Mouse (Mus musculus) cerebellum, postnatal 36 days (tissue): ENCODE measurements at regions not wholly inside any gene's neighbourhood (a gene's known extent, or its start where the extent isn't known, plus 50 kb on each side); places are given as distances from the start of the nearest gene placed in this dataset.
"Not testable (repeated sequence)": the region's sequence is repeated elsewhere in the genome, so short reads cannot be mapped to it uniquely, and the experiment has no call there.

Experiments
- DNase-seq, 2 experiments: peaks; one replicate each; pipeline ENCODE4 v3.0.0; 2021 to 2022; ENCODE audit warnings: mixed read lengths in 2 of 2

DNA sequence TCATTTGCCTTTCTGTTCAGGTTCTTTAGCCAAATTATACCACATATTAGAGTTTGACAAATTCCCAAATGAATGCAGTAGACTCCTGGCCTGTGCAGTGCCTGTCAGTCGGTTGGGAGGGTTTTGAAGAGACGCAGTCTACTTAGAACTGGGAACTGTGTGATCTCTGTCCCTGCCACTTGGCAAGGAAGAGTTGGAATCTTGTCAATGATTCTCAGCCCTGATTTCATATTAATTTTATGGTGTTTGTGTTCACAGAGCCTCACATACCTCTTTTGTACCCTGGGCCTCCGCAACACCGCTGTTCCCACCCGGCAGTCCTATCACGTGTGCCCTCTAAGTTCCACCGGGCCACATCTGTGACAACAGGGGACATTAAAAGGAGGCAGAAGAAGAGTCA, 149.8 kb upstream of the Ddhd1 start:
- no peak for DNase-seq

DNA sequence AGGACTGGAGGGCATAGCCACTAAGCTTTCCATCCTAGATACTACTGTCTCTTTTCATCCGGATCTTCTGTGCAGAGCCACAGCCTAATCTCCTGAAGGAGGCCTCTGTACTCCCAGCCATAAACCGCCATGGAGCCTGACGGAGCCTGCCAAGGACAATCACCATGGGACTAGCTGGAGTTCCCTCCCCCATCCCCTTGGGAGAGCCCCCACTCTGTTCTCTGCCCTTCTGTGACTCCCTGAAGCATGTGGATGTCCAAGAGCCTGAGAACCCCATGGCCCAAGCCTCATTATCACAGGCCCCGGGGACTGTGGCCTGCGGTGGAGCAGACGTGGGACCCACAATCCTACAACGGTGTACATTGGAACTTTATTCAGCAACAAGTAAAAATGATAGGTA, 151.5 kb upstream of the Ddhd1 start:
- DNase-seq: no peak

DNA sequence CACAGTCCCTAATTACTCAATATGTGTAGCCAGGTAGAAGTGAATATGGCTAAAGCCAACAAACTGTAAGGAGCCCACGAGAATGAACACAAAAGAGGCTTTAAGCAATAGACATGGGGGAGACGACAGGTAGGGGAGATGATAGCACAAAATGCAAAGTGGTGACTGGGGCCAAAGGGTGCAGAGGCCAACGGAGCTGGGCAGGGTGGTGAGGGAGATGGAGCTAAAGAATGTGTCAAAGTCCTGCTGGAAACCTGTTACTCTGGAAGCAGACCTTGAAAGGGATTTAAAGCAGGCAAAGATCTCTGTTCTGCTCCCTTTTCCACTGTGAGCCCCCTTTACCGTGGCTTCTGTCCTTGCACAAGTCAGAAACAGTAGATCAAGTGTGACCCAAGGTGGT, 152.2 kb upstream of the Ddhd1 start:
- DNase-seq: no peak

DNA sequence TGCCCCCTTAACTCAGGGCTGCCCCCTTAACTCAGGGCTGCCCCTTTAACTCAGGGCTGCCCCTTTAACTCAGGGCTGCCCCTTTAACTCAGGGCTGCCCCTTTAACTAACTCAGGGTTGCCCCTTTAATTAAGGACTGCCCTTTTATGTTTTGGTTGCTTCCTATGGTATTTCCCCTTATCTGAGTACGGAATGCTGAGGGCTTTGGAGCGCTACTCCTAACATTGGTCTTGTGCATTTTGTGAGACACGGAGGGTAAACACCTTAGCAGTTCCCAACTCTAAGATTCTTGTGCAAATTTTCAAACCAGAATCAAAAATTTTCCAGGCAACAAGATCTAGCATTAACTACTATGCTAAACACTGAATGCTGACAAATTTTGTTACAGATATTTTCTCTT, 152.7 kb upstream of the Ddhd1 start:
- DNase-seq: no peak

DNA sequence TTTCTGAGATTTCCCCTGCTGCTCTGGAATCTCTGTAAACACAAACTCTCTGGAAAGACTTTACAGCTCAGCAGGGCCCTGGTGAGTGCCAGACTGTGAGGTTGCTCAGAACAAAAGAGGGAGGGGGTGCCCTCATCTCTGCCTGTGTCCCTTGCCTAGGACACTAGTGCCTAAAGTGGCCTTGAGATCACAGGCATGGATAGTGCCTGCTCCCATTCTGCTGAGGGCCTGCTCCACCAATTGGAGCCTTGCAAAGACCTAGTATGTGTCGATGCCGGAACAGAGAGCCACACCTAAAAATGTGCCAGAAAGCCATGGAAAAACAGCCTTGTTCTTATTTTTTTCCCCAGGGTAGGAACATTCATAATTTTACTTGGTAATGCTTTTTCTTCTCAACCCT, 157.7 kb upstream of the Ddhd1 start:
- DNase-seq: no peak

DNA sequence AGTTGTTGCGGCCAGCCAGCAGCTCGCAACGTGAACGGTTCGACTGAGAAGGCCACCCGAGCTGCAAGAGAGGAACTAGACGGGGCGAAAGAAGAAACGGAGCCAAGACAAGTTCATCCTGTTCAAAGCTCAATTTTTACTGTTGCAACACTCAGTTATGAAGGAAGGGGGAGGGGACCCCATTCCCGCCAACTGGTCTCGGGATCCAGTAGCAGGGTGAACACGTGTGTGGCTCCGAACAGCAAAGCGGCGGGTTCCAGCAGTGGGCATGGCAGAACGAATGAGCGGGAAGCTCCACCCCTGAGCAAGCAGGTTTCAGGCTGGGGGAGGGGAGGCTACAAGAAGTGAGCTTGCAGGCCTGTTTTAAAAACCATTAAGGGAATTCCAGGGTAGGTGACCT, 158.7 kb upstream of the Ddhd1 start:
- DNase-seq: not testable (repeated sequence)

DNA sequence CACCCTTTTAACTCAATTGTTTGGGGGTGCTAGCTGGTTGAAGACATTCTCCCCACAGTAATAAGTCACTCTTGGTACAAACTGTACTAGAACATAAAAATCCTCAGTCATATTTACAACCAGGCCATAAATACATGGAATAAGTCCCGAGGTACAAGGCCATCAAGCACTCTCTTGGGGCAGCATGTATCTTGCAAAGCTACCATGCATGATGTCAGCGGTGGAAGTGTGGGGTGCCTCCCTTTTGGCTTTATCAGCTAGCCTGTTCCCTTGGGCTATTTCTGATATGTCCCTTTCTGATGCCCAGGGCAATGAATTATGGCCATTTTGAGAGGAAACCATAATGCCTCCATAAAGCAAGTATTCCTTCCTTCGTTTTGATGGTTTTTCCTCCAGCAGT, 159.8 kb upstream of the Ddhd1 start:
- no peak for DNase-seq

DNA sequence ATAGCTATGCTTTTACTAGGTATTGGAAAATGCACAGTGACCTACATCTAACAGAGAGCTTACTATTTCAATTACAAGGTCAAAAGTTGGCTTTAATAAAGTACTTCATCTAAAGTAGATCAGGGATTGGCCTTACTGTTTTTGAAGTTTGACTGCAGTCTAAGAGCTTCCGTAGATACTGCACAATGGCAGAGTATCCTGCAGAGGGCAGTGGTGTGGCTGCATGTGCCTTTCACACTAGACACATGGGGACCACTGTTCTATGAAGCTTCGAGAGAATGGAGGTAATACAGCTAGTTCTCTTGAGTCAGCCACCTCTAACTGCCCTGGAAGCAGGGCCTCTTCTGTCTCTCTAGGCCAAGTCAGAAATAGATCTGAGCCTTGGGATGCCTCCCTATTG, 166.7 kb upstream of the Ddhd1 start:
- no peak for DNase-seq

DNA sequence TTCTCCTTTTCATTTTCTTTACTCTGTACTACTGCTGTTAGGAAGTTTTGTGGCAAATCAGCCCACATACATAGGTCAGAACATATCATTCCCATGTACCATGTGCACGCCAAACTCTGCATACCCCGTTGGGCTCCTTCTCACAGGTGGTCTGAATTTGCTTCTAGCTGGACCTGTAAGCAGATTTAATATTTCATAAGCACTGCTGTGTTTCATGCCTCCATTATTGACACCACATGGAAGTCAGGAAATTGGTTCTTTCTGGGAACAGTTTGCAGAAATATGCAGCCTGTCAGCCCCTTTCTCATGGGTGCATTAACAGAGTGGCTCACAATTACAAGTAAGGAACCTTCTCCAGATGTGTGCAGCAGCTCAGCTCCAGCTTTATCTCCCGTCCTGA, 168.1 kb upstream of the Ddhd1 start:
- no peak for DNase-seq

DNA sequence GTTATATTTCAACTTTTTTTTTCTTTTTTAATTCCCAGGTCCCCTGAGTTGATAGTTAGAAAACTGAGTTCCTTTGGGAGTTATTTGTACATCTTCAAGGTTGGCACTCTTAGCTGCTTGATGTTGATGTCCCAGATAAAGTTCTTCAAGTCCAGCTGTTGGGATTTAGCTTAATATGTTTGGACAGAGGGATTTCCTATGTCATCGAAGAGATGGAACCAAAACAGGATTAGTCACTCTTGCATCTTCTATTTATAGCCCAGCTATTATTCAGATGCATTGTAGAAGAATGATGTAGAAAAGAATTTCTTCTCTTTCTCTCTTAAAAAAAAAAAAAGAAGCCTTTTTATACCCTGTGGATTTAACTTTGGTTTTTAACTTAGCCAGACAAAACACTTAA, 169.2 kb upstream of the Ddhd1 start:
- DNase-seq: no peak

DNA sequence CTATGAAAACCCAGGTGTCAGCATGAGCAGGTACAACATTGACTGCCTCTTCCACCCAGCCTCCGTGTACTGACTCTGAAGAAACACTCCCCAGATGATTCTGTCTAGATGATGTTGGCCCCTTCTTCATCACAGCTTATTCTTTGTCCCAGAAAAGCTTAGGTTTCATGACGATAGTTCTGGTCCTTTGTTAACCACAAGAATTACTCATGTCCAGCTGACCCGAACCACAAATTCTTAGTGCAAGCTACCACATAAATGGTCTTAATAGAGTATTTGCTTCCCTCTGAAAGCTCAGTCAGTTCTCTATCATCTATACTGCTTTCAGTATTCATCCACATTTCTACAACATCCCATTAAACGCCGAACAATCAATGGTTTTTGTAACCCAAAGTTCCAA, 172.5 kb upstream of the Ddhd1 start:
- no peak for DNase-seq

DNA sequence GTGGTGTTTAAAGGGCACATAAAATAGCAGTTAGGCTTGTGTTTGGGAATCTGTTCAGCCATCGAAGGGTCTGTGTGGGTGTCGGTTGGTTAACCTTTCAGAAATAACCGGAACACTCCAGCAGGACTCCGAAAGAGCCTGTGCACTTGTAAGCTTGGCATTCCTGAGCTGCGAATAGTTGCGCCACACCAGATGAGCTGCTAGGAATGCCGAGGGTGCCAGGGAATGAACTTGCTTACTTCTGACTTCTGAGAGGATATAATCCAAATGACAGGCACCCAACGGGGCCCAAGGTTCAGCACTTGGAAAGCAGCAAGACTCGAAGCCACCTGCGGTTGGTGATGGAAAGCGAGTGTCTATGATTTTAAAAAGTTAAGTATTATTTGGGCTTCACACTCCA, 179.1 kb upstream of the Ddhd1 start:
- no peak for DNase-seq

DNA sequence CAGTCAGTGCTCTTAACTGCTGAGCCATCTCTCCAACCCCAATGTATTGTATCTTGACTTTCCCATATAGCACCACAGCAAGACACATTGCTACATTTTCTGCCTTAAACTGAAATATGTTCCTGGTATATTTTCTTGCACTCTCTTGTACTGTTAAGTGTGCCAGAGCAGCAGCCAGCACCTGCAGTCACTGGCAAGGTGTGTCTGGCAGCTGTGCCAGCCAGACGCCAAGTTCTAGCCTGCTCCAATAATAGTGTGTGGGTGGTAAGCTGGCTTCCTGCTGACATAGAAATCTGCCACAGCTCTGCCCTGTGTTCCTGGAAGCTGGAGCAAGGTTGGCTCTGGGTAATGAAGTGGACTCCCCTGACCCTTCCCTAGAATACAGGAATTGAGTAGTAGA, 185.9 kb upstream of the Ddhd1 start:
- no peak for DNase-seq

DNA sequence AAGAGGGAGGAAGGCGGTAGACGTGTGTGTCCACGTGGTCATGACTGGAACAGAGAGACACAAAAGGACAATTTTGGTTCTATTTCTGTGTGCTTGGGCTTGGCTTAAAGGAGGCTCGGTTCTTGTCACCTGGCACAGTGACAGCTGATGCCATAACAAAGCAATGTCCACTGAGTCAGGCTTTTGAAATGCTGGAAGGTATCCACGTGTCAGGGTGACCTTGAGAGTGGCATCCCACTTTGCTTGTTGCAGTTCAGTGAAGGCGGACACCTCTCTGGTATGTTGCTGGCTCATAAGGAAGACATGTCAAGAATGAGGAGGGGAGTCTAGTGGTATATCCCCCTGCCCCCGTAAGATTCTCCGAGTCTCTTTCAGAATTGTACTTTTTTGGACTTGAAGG, 192.6 kb upstream of the Ddhd1 start:
- DNase-seq: no peak

DNA sequence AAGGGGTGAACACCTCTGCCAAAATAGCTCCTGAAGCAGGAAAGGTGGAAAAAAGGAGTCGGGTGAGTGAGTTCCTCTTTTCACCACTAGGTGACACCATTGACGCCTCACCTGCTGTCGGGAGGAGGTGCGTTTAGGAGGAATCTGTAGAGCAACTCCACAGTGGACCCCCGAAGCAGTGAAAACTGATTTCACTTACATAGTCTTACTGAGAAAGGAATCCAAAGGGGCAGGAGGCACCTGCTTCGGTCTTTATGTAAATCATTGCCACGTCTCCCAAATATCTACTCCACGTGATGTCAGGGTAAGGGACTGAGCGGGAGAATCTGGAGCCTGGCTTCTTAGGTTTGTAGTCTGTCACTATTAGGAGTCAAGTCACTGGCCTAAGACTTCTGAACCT, 220.5 kb upstream of the Ddhd1 start:
- DNase-seq: peak; percentile 14 to 29

DNA sequence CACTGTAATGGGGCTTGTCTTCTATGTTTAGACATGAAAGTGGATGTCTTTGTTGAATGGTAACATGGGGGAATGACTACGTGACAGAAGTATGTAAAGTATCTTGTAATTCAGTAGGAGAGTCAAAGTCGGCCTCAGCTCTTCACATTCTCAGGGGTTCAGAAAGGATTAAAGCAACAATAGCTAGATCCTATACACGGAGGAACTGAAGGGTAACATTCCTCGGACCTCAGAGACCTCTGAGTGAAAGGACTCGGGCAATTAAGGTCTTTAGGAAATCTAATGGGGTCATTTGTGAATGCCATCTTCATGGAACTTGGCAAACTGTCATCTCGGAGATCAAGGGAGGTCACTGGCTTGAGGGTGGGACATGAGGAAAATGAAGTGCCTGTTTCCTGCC, 262.8 kb upstream of the Ddhd1 start:
- no peak for DNase-seq

DNA sequence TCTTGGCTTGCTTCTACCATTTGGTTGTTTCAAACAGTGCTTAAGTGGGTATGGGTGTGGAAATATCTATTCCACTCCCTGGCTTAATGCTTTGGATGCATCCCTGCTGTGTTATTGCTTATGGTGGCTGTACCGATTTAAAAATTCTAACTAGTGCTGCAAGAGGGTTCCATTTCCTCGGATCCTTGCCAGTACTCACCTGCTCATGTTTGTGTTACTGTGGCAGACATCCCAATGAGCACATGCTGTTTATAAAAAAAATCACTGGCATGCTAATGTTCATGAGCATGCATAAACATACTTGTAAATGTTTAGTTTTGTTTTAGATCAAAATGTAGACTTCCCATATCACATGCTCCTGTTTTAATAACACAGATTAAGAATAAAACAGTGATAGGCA, 285.6 kb upstream of the Ddhd1 start:
- DNase-seq: no peak

DNA sequence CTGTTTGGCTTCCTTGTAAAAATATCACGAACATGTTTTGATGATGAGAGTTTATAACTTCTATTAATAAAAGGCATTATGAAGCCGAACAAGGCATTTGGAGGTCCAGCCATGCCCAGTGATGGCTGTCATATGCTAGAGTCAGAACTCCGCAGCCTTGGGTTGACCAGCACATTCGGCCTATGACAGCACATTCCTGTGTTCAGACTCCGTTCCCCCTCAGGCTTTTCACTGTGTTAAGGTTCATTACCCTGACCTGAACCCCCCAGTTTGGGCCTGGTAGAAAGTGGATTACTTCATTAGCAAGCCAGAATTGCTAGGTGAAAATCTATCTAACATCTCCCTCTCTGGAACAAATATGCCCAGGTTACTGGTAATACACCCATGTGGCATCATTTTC, 286.2 kb upstream of the Ddhd1 start:
- DNase-seq: no peak

DNA sequence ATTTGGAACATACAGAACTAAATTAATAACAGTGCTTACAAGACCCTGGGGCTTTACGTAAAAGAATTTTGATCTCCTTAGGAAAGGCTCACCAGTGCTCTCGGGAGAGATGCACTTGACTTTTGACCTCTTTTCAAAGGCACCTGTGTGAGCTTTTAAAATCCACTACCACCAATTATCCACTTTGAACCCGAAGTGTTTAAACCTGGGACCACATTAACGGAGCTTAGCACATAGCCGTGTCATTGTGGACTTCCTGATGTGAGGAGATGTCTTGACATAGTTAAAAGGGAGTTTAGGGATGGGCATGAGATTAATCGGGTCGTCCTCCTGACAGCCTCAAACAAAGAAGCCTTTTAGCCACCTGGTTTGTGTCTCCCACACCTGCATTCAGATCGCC, 286.6 kb upstream of the Ddhd1 start:
- no peak for DNase-seq

DNA sequence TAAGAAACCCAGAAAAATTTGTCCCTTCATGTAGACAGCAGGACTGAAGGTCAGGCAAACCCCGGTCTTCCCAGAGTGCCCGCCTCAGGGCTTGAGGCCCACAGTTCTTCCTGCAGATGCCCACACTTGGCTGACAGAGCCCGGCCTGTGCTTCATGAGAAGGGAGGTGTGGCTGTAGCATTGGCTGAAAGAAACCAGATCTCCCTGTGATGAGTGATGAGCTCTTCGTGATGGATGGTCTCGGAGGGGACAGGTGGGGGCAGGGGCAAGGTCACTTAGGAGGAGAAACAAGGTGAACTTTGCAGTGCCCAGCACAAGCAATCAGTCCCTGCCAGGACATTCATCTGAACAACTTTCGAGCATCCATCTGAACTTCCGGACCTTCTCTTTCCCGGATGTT, 298.7 kb upstream of the Ddhd1 start:
- DNase-seq: no peak

DNA sequence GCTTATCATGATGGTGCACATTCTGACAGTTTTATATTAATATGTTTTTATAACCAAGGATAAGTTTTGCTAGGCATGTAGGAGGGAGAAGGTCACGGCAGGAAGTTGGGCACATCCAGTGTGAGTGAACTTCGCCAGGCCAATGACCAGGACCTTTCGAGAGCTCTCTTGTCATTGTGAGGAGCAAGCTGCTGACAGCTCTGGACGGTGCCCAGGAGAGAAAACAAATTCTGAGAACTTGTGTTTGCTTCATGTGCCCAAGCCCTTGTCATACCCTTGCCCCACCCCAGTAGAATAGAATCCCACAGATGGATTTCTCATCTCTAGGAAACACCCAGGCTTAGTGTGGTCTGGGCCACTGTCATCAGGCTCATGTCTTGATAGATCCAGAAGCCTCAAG, 304.5 kb upstream of the Ddhd1 start:
- no peak for DNase-seq

DNA sequence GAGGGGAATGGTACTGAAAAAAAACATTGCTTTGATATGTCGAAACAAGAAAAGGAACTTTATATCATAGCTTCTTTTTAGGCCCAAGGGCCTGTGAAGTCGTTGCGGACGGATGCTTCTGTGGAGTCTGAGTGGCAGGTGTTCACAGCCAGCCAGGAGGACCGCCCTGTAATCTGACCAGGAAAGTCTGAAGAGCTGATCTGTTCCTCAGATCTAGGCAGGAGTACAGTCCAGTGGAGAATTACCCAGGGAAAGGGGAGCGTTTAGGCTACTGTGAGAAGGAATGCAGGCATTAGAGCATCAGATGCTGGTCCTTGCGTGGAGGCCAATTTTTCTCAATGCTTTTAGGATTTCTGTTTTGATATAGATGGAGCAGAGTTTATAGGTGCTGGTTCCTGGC, 306.1 kb upstream of the Ddhd1 start:
- DNase-seq: no peak

DNA sequence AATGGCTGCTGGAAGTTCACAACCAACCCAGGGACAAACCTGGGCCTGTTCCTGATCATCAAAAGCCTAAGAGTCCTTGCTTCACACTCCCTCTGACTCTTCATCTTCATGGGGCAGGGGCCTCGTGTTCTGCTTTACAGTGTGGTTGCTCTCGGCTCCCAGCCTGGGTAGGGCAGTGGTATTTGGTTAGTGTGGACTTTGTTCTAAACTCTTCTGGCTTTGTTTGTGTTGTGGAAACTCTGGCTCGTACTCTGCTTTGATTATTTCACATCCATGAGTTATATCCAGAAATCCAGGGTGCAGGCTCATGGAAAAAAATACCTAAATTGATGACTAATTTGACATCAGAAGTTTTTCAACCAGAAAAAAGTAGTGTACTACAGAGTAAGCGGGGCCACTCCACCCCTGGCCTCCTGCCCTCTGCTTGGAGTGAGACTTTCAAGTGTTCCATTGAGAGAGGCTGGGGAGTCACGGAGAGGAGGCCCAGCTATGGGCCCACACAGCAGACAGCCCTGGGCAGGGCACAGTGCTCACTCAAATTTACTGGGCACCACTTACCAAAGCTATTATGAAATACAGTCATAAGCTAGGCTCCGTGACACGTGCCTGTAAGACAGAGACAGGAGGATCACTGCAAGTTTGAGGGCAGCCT, 325.4 kb upstream of the Ddhd1 start:
- no peak for DNase-seq

DNA sequence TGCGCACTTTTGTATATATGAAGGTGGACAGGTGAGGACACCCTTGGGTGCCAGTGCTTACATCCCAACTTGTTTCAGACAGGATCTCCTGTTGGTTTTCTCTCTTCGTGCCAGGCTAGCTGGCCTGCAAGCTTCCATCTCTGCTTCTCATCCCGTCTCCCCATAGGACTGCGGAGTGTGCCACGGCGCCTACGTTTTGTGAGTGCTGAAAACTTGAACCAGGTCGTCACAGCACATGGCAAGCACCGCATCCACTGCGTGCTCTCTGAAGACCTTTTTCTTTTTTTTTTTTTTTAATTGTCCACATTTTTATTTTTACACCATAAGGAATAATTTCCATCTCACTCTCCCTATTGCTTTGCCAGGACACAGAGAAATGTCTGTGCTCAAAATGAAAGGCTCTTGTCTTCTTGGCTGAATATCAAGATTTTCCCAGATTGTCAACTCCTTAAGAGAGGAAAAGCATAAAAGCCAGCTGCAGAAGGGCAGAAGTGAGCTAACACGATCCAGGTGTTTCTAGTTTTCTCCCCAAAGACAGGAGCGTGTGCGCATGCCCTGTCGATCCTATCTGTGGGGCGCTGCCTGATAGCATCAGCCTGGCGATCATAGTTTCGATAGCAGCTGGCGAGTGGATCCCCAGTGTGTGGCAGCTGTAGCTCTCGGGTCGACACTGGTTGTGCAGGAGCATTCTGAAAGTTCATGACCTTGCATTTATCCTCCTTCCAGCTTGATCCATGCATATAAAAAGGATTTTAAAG, 326.4 kb upstream of the Ddhd1 start:
- DNase-seq: peak in 1 of 2 experiments; percentile 3
